Mouse (Mus musculus) kidney, embryonic 14.5 days (tissue): ENCODE measurements around the gene 4930558K02Rik. TPM values are rescaled to one million over a fixed set of nuclear protein-coding genes. Genes with fewer than 3 reads are reported as not detected.
A peak's percentile ranks its signal among the peaks of the same experiment; 100 is the strongest.

Experiments
- ATAC-seq: fragments of 200-750 bp; cut with Nextera tagmentation; 2 replicates; pipeline ENCODE4 v1.8.0; 2017; ENCODE audit warnings: moderate number of reproducible peaks, mild to moderate bottlenecking, moderate TSS enrichment, moderate library complexity; ENCODE audit not compliant: low FRiP score, low TSS enrichment
- H3K27ac ChIP-seq: fragments of 300-500 bp; sonication (generic); 2 replicates; pipeline ENCODE4 v1.5.1; 2014; ENCODE audit warnings: low read depth, mild to moderate bottlenecking, low read length, moderate library complexity, mixed read lengths
- H3K27me3 ChIP-seq: fragments of 300-500 bp; sonication (generic); 2 replicates; pipeline ENCODE4 v1.6.1; 2014; ENCODE audit warnings: mild to moderate bottlenecking, low read length; ENCODE audit not compliant: control insufficient read depth, insufficient read depth
- H3K36me3 ChIP-seq: fragments of 300-500 bp; sonication (generic); 2 replicates; pipeline ENCODE4 v1.6.1; 2014; ENCODE audit warnings: low read length, mixed read lengths; ENCODE audit not compliant: control insufficient read depth, insufficient read depth
- H3K4me1 ChIP-seq: fragments of 300-500 bp; sonication (generic); 2 replicates; pipeline ENCODE4 v1.6.1; 2014; ENCODE audit warnings: low read length, mixed read lengths; ENCODE audit not compliant: control insufficient read depth, insufficient read depth
- H3K4me2 ChIP-seq: fragments of 300-500 bp; sonication (generic); replicated peaks from 2 replicates; pipeline ENCODE4 v1.6.1; 2014; ENCODE audit warnings: low read depth, mild to moderate bottlenecking, low read length
- H3K4me3 ChIP-seq: fragments of 300-500 bp; sonication (generic); 2 replicates; pipeline ENCODE4 v1.5.1; 2014; ENCODE audit warnings: mild to moderate bottlenecking, low read length
- H3K9ac ChIP-seq: fragments of 300-500 bp; sonication (generic); 2 replicates; pipeline ENCODE4 v1.6.1; 2014; ENCODE audit warnings: low read depth, mild to moderate bottlenecking, low read length, moderate library complexity
- H3K9me3 ChIP-seq: fragments of 300-500 bp; sonication (generic); 2 replicates; pipeline ENCODE4 v1.6.1; 2016; ENCODE audit warnings: low read length; ENCODE audit not compliant: control insufficient read depth
- WGBS: fragments of 180-500 bp; shearing (Covaris S2); extraction: QIAGEN DNeasy Blood & Tissue Kit; methylation state at CpG from one replicate; pipeline ENCODE4 v1.1.7; 2014; 5-methylcytosine and 5-hydroxymethylcytosine counted together
- polyA plus RNA-seq: library from polyadenylated mRNA; unstranded; fragments of >200 nt; fragmentation: Nextera tagmentation; extraction: Ambion mirVana; gene quantifications from 2 replicates; pipeline ENCODE4 v1.2.1, GENCODE M21; 2014

The 4930558K02Rik gene
- polyA plus RNA-seq, 1 experiment from 2014 or later, result not detected

GRCm38 (mm10) chr1:161983451-161983850 is 4.0 kb upstream of the 4930558K02Rik start:
- H3K27ac ChIP-seq, result peak overlapping the region; percentile 38; the same call in 1 of the 2 replicates
- 0 out of 2 replicates have a peak, but pooled peaks have one; percentile 41 for ATAC-seq

GRCm38 (mm10) chr1:161980626-161981298 is 1.3 kb upstream of the 4930558K02Rik start:
- ATAC-seq, result no peak
- WGBS, result 80% methylated on average over 9 of the region's 9 CpGs

More at GRCm38 (mm10) chr1:161983451-161983850, 4.0 kb upstream of the 4930558K02Rik start:
- Histone ChIP-seq H3K27me3 (no peaks in the 10 kb centered on the region), H3K4me1 (peaks cover 10% of the 10 kb centered on the region; the same call in 1 of the 2 replicates), H3K4me3 (no peak overlapping the region), H3K9me3 (no peaks in the 10 kb centered on the region), H3K36me3 (no peaks in the 10 kb centered on the region), H3K9ac (no peak overlapping the region), H3K4me2 (no peak overlapping the region)
- WGBS, result 60% methylated on average over 6 of the region's 6 CpGs

GRCm38 (mm10) chr1:161980046-161980445 is 610 bp upstream of the 4930558K02Rik start:
- H3K36me3 ChIP-seq, result no peaks in the 10 kb centered on the region
- H3K9ac ChIP-seq, result no peak overlapping the region
- H3K27ac ChIP-seq, result no peak overlapping the region
- H3K27me3 ChIP-seq, result no peaks in the 10 kb centered on the region
- no peak overlapping the region for H3K4me2 ChIP-seq
- WGBS, result 85% methylated on average over 2 of the region's 2 CpGs
- H3K4me1 ChIP-seq, result peaks cover 19% of the 10 kb centered on the region; the same call in 1 of the 2 replicates
- no peaks in the 10 kb centered on the region for H3K9me3 ChIP-seq
- H3K4me3 ChIP-seq, result no peak overlapping the region
- ATAC-seq, result no peak

More at GRCm38 (mm10) chr1:161980626-161981298, 1.3 kb upstream of the 4930558K02Rik start:
- H3K4me1 ChIP-seq, result peaks cover 19% of the 10 kb centered on the region; the same call in 1 of the 2 replicates
- H3K36me3 ChIP-seq, result no peaks in the 10 kb centered on the region
- H3K27ac ChIP-seq, result no peak overlapping the region
- H3K9ac ChIP-seq, result no peak overlapping the region
- H3K9me3 ChIP-seq, result no peaks in the 10 kb centered on the region
- no peak overlapping the region for H3K4me3 ChIP-seq
- no peak overlapping the region for H3K4me2 ChIP-seq
- H3K27me3 ChIP-seq, result no peaks in the 10 kb centered on the region

- H3K36me3 ChIP-seq, result no peaks in the 10 kb centered on the region
- 84% methylated on average over 5 of the region's 5 CpGs for WGBS
- no peak overlapping the region for H3K27ac ChIP-seq
- no peak for ATAC-seq
- H3K4me2 ChIP-seq, result no peak overlapping the region
- no peak overlapping the region for H3K4me3 ChIP-seq
- H3K9me3 ChIP-seq, result no peaks in the 10 kb centered on the region
- H3K9ac ChIP-seq, result no peak overlapping the region
- H3K4me1 ChIP-seq, result peaks cover 16% of the 10 kb centered on the region; the same call in 1 of the 2 replicates
- H3K27me3 ChIP-seq, result no peaks in the 10 kb centered on the region
These were observed 1.2 kb downstream of the 4930558K02Rik start for GRCm38 (mm10) chr1:161978173-161978700.

- H3K27me3 ChIP-seq, result no peaks in the 10 kb centered on the region
- 62% methylated on average over 4 of the region's 4 CpGs for WGBS
- no peaks in the 10 kb centered on the region for H3K36me3 ChIP-seq
- peaks cover 15% of the 10 kb centered on the region; the same call in 1 of the 2 replicates for H3K4me1 ChIP-seq
- no peak overlapping the region for H3K9ac ChIP-seq
- no peak for ATAC-seq
- no peak overlapping the region for H3K4me2 ChIP-seq
- no peak overlapping the region for H3K27ac ChIP-seq
- H3K4me3 ChIP-seq, result no peak overlapping the region
- no peaks in the 10 kb centered on the region for H3K9me3 ChIP-seq
These were observed 2.1 kb downstream of the 4930558K02Rik start for GRCm38 (mm10) chr1:161977331-161977730.

GRCm38 (mm10) chr1:161976255-161977182 is 2.9 kb downstream of the 4930558K02Rik start:
- peak; percentile 66 for ATAC-seq
- Histone ChIP-seq H3K4me2 (no peak overlapping the region), H3K27ac (no peak overlapping the region), H3K4me1 (peaks cover 15% of the 10 kb centered on the region; the same call in 1 of the 2 replicates), H3K9ac (no peak overlapping the region), H3K36me3 (no peaks in the 10 kb centered on the region), H3K4me3 (no peak overlapping the region), H3K27me3 (no peaks in the 10 kb centered on the region), H3K9me3 (no peaks in the 10 kb centered on the region)
- 42% methylated on average over 16 of the region's 16 CpGs for WGBS

- Histone ChIP-seq H3K4me1 (peaks cover 14% of the 10 kb centered on the region), H3K9me3 (no peaks in the 10 kb centered on the region)
- WGBS, result 50% methylated on average over 8 of the region's 8 CpGs
These were observed 7.2 kb downstream of the 4930558K02Rik start for GRCm38 (mm10) chr1:161972233-161972632.

GRCm38 (mm10) chr1:161970874-161971273 is 8.6 kb downstream of the 4930558K02Rik start:
- Histone ChIP-seq H3K36me3 (no peaks in the 10 kb centered on the region; the same call in 1 of the 2 replicates), H3K9me3 (no peaks in the 10 kb centered on the region), H3K4me2 (no peak overlapping the region), H3K4me1 (peaks cover 8% of the 10 kb centered on the region), H3K27me3 (no peaks in the 10 kb centered on the region), H3K9ac (no peak overlapping the region), H3K4me3 (no peak overlapping the region), H3K27ac (no peak overlapping the region)
- no peak for ATAC-seq
- WGBS, result 96% methylated on average over 9 of the region's 9 CpGs

More at GRCm38 (mm10) chr1:161972233-161972632, 7.2 kb downstream of the 4930558K02Rik start:
- H3K4me2 ChIP-seq, result no peak overlapping the region
- no peak overlapping the region for H3K4me3 ChIP-seq
- H3K27ac ChIP-seq, result no peak overlapping the region
- no peak overlapping the region for H3K9ac ChIP-seq
- H3K27me3 ChIP-seq, result no peaks in the 10 kb centered on the region
- no peak for ATAC-seq
- H3K36me3 ChIP-seq, result no peaks in the 10 kb centered on the region; the same call in 1 of the 2 replicates
